Mouse (Mus musculus): ENCODE measurements around the gene Ccdc22. TPM values are rescaled to one million over a fixed set of nuclear protein-coding genes. Genes with fewer than 3 reads are reported as not detected.

Gene Ccdc22
- polyA plus RNA-seq, 1 experiment from 2014 or later: 18.2 TPM

- H3K4me1 ChIP-seq: 0 out of 2 replicates have a peak, but pooled peaks cover 3% of the 10 kb centered on the region
- no peak for ATAC-seq (ENCODE audit: extremely low read depth, insufficient number of reproducible peaks, low FRiP score, low TSS enrichment)
- H3K27me3 ChIP-seq (replicated peaks): peaks cover 24% of the 10 kb centered on the region; the same call in 1 of the 2 replicates
- WGBS: 17% methylated on average over 21 of the region's 21 CpGs
- H3K9ac ChIP-seq: peak overlapping the region; percentile 61; the same call in 1 of the 2 replicates
- no peaks in the 10 kb centered on the region for H3K9me3 ChIP-seq
- peak overlapping the region; percentile 50 for H3K4me3 ChIP-seq
- no peaks in the 10 kb centered on the region for H3K36me3 ChIP-seq
- peak overlapping the region; percentile 75 for H3K4me2 ChIP-seq
- no peak overlapping the region for H3K27ac ChIP-seq (replicated peaks)
Measured at GRCm38 (mm10) chrX:7610035-7610434, 4.7 kb upstream of the Ccdc22 start.

GRCm38 (mm10) chrX:7606783-7607182 lies 1.5 kb upstream of the Ccdc22 start, which contains the start of gene Cacna1f:
Gene Cacna1f, plus strand, starts transcription at chrX:7607083.
- 69% methylated on average over 6 of the region's 6 CpGs for WGBS
- Histone ChIP-seq H3K9ac (no peak within 1 kb of the TSS), H3K36me3 (no peaks in the 10 kb centered on the region), H3K9me3 (no peaks in the 10 kb centered on the region), H3K27me3 (replicated peaks) (peaks cover 24% of the 10 kb centered on the region; the same call in 1 of the 2 replicates), H3K27ac (replicated peaks) (no peak within 1 kb of the TSS), H3K4me1 (0 out of 2 replicates have a peak, but pooled peaks cover 3% of the 10 kb centered on the region), H3K4me2 (no peak within 1 kb of the TSS), H3K4me3 (no peak within 1 kb of the TSS)
- no peak for ATAC-seq (ENCODE audit: extremely low read depth, insufficient number of reproducible peaks, low FRiP score, low TSS enrichment)

GRCm38 (mm10) chrX:7605575-7605941 lies 241 bp upstream of the Ccdc22 start:
- no peaks in the 10 kb centered on the region for H3K9me3 ChIP-seq
- ATAC-seq (ENCODE audit: extremely low read depth, insufficient number of reproducible peaks, low FRiP score, low TSS enrichment): no peak
- H3K27me3 ChIP-seq (replicated peaks): peaks cover 11% of the 10 kb centered on the region; the same call in 1 of the 2 replicates
- 38% methylated on average over 8 of the region's 8 CpGs for WGBS
- H3K9ac ChIP-seq: no peak overlapping the region
- no peak overlapping the region for H3K27ac ChIP-seq (replicated peaks)
- 0 out of 2 replicates have a peak, but pooled peaks cover 3% of the 10 kb centered on the region for H3K4me1 ChIP-seq
- peak overlapping the region; percentile 11; the same call in 1 of the 2 replicates for H3K4me2 ChIP-seq
- H3K4me3 ChIP-seq: no peak overlapping the region
- no peaks in the 10 kb centered on the region for H3K36me3 ChIP-seq

GRCm38 (mm10) chrX:7604004-7604403 lies 1.3 kb downstream of the Ccdc22 start:
- Histone ChIP-seq H3K4me1 (no peaks in the 10 kb centered on the region), H3K9me3 (no peaks in the 10 kb centered on the region), H3K9ac (0 out of 2 replicates have a peak overlapping the region, but pooled peaks have one; percentile 37), H3K36me3 (peaks cover 10% of the 10 kb centered on the region; the same call in 1 of the 2 replicates), H3K4me3 (no peak overlapping the region), H3K4me2 (peak overlapping the region; percentile 69), H3K27ac (replicated peaks) (no peak overlapping the region), H3K27me3 (replicated peaks) (peaks cover 11% of the 10 kb centered on the region; the same call in 1 of the 2 replicates)
- no peak for ATAC-seq (ENCODE audit: extremely low read depth, insufficient number of reproducible peaks, low FRiP score, low TSS enrichment)
- WGBS: 77% methylated on average over 7 of the region's 7 CpGs

- Histone ChIP-seq H3K4me1 (no peaks in the 10 kb centered on the region), H3K36me3 (peaks cover 51% of the 10 kb centered on the region), H3K4me2 (no peak overlapping the region), H3K9ac (no peak overlapping the region), H3K27me3 (replicated peaks) (no peaks in the 10 kb centered on the region), H3K4me3 (no peak overlapping the region), H3K9me3 (no peaks in the 10 kb centered on the region), H3K27ac (replicated peaks) (no peak overlapping the region)
- 88% methylated on average over 9 of the region's 9 CpGs for WGBS
- no peak for ATAC-seq (ENCODE audit: extremely low read depth, insufficient number of reproducible peaks, low FRiP score, low TSS enrichment)
Measured at GRCm38 (mm10) chrX:7595371-7595770, 9.9 kb downstream of the Ccdc22 start.

GRCm38 (mm10) chrX:7586356-7586755 lies 19.0 kb downstream of the Ccdc22 start:
- H3K4me2 ChIP-seq: no peak overlapping the region
- H3K4me3 ChIP-seq: no peak overlapping the region
- H3K9ac ChIP-seq: no peak overlapping the region
- no peaks in the 10 kb centered on the region for H3K9me3 ChIP-seq
- peaks cover 10% of the 10 kb centered on the region for H3K36me3 ChIP-seq
- no peak for ATAC-seq (ENCODE audit: extremely low read depth, insufficient number of reproducible peaks, low FRiP score, low TSS enrichment)
- 80% methylated on average over 4 of the region's 5 CpGs for WGBS
- no peaks in the 10 kb centered on the region for H3K4me1 ChIP-seq
- no peaks in the 10 kb centered on the region for H3K27me3 ChIP-seq (replicated peaks)
- H3K27ac ChIP-seq (replicated peaks): no peak overlapping the region

GRCm38 (mm10) chrX:7583881-7584280 lies 21.4 kb downstream of the Ccdc22 start:
- H3K27ac ChIP-seq (replicated peaks): no peak overlapping the region
- no peak overlapping the region for H3K4me2 ChIP-seq
- no peaks in the 10 kb centered on the region for H3K27me3 ChIP-seq (replicated peaks)
- no peak overlapping the region for H3K4me3 ChIP-seq
- no peak overlapping the region for H3K9ac ChIP-seq
- peaks cover 4% of the 10 kb centered on the region; the same call in 1 of the 2 replicates for H3K36me3 ChIP-seq
- H3K9me3 ChIP-seq: no peaks in the 10 kb centered on the region
- no peaks in the 10 kb centered on the region for H3K4me1 ChIP-seq
- ATAC-seq (ENCODE audit: extremely low read depth, insufficient number of reproducible peaks, low FRiP score, low TSS enrichment): no peak
- 88% methylated on average over 11 of the region's 11 CpGs for WGBS

GRCm38 (mm10) chrX:7581151-7581550 lies 24.2 kb downstream of the Ccdc22 start:
- Histone ChIP-seq H3K36me3 (no peaks in the 10 kb centered on the region; the same call in 1 of the 2 replicates), H3K27me3 (replicated peaks) (no peaks in the 10 kb centered on the region), H3K4me1 (no peaks in the 10 kb centered on the region), H3K27ac (replicated peaks) (no peak overlapping the region), H3K9ac (no peak overlapping the region), H3K4me2 (no peak overlapping the region), H3K4me3 (no peak overlapping the region), H3K9me3 (no peaks in the 10 kb centered on the region)
- WGBS: 87% methylated on average over 2 of the region's 2 CpGs
- no peak for ATAC-seq (ENCODE audit: extremely low read depth, insufficient number of reproducible peaks, low FRiP score, low TSS enrichment)

GRCm38 (mm10) chrX:7574885-7575231 lies 30.5 kb downstream of the Ccdc22 start:
- peaks cover 31% of the 10 kb centered on the region for H3K4me1 ChIP-seq
- peak overlapping the region; percentile 63 for H3K4me3 ChIP-seq
- peak overlapping the region; percentile 73 for H3K4me2 ChIP-seq
- H3K36me3 ChIP-seq: no peaks in the 10 kb centered on the region
- 14% methylated on average over 6 of the region's 6 CpGs for WGBS
- peak overlapping the region; percentile 62; the same call in 1 of the 2 replicates for H3K9ac ChIP-seq
- H3K9me3 ChIP-seq: no peaks in the 10 kb centered on the region
- H3K27me3 ChIP-seq (replicated peaks): no peaks in the 10 kb centered on the region
- 0 out of 2 replicates have a peak overlapping the region, but pooled peaks have one; percentile 59 for H3K27ac ChIP-seq (replicated peaks)
- ATAC-seq (ENCODE audit: extremely low read depth, insufficient number of reproducible peaks, low FRiP score, low TSS enrichment): no peak

GRCm38 (mm10) chrX:7574087-7574884 lies 31.0 kb downstream of the Ccdc22 start, which contains the start of gene Ppp1r3f:
Gene Ppp1r3f, minus strand, starts transcription at chrX:7574283.
- peak within 1 kb of the TSS; percentile 85 for H3K9ac ChIP-seq
- H3K27me3 ChIP-seq (replicated peaks): no peaks in the 10 kb centered on the region
- H3K4me1 ChIP-seq: peaks cover 31% of the 10 kb centered on the region
- peak within 1 kb of the TSS; percentile 63 for H3K4me3 ChIP-seq
- peak within 1 kb of the TSS; percentile 73 for H3K4me2 ChIP-seq
- 15% methylated on average over 54 of the region's 65 CpGs for WGBS
- ATAC-seq (ENCODE audit: extremely low read depth, insufficient number of reproducible peaks, low FRiP score, low TSS enrichment): peak; percentile 91
- no peaks in the 10 kb centered on the region for H3K36me3 ChIP-seq
- no peaks in the 10 kb centered on the region for H3K9me3 ChIP-seq
- peak within 1 kb of the TSS; percentile 86 for H3K27ac ChIP-seq (replicated peaks)

GRCm38 (mm10) chrX:7573176-7574086 lies 31.9 kb downstream of the Ccdc22 start, which contains the start of gene Foxp3:
Gene Foxp3, plus strand, starts transcription at chrX:7573644.
- Histone ChIP-seq H3K27me3 (replicated peaks) (no peaks in the 10 kb centered on the region), H3K4me2 (peak within 1 kb of the TSS; percentile 73), H3K9ac (peak within 1 kb of the TSS; percentile 85), H3K4me1 (peaks cover 31% of the 10 kb centered on the region), H3K4me3 (peak within 1 kb of the TSS; percentile 63), H3K9me3 (no peaks in the 10 kb centered on the region), H3K36me3 (no peaks in the 10 kb centered on the region), H3K27ac (replicated peaks) (peak within 1 kb of the TSS; percentile 86)
- ATAC-seq (ENCODE audit: extremely low read depth, insufficient number of reproducible peaks, low FRiP score, low TSS enrichment): 0 out of 2 replicates have a peak, but pooled peaks have one; percentile 7
- WGBS: 19% methylated on average over 55 of the region's 72 CpGs
